Mouse (Mus musculus) neural tube, embryonic 10.5 days (tissue): Measurements from ENCODE around the gene Rpl39.
"Not testable (repeated sequence)": the region's sequence is repeated elsewhere in the genome, so short reads cannot be mapped to it uniquely, and the experiment has no call there.

Experiments used
- DNase-seq: peaks from one replicate; pipeline ENCODE4 v3.0.0-alpha.2; 2017; ENCODE audit warnings: low spot score; ENCODE audit errors: extremely low spot score

The Rpl39 gene

DNA sequence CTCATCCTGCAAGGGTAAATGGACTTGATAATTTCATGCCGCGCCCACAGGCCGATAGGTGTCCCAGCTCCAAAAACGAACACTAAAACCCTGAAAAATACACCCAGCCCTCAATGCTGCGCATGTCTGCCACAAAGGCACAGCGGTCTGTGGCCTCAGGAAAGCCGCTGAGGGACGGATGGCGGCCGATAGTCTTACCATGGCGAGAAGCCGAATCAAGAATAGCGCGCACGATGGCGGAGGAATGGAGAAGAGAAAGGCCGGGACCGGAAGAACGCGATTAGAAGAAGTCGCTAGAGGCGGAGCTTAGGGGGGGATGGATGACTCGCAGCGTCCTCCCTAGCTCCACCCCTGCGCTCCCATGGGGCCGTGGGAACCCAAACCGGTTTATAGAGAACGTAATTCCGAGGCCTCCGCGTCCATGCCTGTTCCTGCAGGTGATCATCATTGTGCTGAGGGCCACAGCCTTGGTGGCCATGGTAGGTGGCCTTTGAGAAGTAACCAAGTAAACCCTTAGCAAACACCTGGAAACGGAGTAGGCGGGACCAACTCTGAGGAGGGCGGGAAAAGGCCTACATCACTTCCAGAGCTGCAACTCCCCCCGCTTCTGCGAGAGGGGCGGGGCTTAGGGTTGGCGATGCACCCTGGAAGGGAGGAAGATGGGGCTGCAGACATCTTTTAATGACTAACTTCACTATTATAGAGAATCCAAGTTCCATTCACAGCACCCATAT is at the start of gene Rpl39:
Gene Rpl39, minus strand, starts transcription at position 476 of the 734 bp plus-strand sequence.
- DNase-seq, result peak; percentile 79

DNA sequence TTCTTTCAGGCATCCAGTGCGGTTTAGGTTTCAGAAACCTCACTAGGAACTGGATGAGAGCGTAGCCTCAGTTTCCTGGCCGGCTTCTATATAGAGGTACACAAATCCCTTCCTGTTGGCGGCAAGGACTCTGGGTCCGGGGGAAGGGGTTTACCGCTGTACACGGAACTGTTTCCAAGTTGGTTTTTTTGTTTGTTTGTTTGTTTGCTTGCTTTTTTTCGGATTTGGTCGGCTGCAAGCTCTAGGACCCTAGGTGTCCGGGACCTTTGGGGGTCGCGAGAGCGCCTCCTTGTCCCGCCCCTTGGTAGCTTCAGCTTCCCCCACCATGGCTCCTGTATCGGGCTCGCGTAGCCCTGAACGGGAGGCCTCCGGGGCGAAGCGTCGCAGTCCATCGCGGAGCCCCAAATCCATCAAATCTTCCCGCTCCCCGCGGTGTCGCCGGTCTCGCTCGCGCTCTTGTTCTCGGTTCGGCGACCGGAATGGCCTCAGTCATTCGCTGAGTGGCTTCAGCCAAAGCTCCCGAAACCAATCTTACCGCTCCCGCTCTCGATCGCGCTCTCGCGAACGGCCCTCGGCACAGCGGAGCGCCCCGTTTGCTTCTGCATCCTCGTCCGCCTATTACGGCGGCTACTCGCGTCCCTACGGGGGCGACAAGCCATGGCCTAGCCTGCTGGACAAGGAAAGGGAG is 41.6 kb upstream of the Rpl39 start, which contains the start of gene Nkap:
Gene Nkap, plus strand, starts transcription at position 125 of the 688 bp plus-strand sequence.
- DNase-seq, result peak; percentile 76

DNA sequence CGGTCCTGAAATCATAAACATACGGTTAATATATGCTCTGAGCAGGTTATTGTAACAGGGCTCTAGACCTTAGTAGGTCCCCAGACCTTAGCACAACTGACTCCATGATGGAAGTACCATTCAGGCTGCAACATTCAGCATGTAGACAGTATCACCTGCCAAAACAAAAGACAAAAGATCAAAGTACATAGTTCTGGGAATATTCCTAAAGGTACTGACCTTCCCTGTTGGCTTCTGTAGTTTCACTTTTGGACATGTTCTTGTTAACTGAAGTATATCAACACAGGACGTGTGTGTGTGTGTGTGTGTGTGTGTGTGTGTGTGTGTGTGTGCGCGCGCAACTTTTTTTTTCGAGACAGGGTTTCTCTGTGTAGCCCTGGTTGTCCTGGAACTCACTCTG is 40.3 kb upstream of the Rpl39 start:
- DNase-seq, result no peak

DNA sequence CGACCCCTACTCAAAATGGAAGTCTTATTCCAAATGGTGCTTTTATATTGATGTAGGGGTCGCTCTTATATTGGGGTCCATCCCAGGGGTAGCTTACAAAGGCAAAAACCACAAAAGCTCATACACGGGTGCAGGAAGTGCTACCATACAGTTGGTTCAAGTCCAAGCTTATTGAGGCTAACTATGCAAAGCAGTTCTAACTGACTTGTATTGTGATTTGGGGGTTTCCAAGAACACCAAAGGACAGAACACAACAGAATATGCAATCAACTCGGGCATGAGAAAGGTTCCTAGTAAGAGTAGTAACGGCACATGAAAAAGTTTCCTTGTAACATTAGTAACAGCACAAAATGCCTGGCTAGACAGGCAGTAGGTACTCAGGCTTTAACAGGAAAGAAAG is 35.0 kb upstream of the Rpl39 start:
- no peak for DNase-seq

DNA sequence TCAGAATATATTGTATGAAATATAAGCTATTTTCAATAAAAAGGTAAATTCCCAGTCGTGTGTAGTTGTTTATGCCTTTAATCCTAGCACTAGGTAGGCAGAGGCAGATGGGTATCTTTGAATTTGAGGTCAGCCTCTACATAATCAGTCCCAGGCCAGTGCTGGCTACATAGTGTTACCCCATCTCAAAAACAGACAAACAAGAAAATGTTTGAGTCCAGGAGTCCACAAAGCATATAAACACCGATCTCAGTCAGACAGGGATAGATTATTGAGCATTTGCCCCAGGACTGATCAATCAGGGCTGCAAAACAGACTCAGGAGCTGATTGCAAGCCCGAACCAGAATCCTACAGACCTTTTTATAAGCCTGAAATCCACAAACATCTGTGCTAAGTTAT is 34.4 kb upstream of the Rpl39 start:
- no peak for DNase-seq

DNA sequence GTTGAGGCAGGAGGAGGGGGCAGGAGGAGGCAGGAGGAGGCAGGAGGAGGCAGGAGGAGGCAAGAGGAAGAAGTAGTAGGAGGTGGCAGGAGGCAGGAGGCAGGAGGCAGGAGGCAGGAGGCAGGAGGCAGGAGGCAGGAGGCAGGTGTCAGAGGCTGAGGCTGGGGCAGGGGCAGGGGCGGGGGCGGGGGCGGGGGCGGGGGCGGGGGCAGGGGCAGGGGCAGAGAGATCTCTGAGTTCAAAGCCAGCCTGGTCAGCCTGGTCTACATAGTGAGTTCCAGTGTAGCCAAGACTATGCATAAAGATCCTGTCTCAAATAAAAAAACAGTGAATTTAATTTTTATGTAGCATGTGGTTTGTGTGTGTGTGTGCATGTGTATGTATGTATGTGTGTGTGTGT is 31.9 kb upstream of the Rpl39 start:
- no peak for DNase-seq

DNA sequence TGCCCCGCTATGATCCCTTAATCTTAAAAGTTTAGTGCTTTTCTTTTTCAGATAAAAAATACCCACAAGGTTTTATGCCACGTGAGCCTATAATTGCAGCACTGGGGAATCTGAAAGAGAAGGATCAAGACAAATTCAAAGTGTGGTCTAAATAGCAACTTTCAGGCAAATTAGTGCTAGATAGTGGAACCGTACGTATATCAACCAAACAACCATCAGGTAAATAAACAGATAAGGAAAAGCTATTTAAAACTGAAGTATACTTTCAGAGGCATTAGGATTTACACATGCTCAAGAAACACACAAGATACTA is 25.6 kb upstream of the Rpl39 start:
- DNase-seq, result no peak

DNA sequence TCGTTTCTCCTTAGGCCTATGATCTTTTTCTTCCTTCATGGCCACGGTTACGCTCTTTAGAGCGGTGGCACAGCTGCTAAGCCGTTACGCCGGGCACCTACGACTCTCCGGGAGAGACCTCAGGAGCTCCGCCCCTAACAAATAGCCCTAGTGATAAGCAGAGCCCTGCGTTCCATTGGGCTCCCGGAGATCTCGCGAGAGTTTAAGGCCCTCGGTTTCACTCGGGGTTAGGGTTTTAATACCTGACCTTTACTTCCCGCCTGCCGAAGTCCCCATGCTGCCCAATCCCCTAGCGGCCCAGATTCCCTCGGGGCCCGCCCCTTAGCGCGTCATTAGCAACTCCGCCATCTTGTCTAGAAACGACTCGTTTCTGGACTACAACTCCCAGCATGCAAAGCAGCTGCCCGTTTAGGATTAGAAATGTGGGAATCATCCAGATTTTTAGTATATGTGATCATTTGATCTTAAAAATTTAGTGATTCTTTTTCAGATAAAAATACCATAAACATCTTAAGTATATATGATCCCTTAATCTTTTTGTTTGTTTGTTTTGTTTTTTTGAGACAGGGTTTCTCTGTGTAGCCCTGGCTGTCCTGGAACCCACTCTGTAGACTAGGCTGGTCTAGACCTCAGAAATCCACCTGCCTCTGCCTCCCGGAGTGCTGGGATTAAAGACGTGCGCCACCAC is 25.1 kb upstream of the Rpl39 start, which contains the start of gene Upf3b:
Gene Upf3b, minus strand, starts transcription at position 130 of the 688 bp plus-strand sequence.
- DNase-seq, result peak; percentile 83

DNA sequence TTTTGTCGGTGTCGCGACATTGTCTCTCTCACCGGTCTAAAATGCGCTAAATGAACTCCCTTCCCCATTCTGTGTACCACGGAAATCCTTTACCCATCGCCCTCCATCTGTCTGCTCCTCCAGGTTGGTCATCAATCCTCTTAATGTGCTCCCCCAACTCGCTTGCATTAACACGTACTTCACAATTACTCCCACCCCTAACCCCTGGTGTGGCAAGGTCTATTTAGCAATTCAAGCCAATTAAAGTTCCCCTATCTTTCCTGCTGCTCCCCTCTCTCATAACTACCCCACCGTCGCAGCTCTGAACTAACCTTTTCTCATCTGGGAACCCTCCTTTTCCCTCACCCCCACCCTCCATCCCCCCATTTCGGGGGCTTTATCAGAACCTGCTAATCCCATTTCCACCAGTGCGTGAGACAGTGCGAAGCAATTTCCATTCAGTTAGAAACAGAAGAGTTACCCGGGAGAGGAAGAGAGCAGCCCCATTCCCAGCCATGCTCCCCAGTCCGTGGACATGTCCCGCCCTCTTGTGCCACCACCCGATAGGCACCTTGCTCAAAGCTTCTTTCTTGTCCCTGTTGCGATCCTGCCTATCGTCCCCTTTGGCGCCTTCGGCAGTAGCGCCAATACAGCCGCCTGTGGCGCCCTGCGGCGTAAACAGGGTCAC is 24.5 kb upstream of the Rpl39 start:
- no peak for DNase-seq

DNA sequence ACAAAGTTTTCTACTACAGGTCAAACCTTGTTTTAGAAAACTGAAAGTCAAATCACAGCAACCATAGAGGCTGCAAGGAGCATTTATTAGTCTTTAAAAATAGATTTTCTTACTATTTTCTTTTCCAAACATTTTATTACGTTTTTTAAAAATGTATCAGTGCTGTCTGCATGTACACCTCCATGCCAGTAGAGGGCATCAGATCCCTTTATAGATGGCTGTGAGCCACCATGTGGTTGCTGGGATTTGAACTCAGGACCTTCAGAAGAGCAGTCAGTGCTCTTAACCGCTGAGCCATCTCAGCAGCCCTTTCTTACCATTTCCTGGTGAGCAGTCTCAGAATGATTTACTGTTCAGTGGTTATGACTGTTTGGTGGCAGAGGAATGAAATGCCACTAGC is 18.6 kb upstream of the Rpl39 start:
- DNase-seq, result no peak

DNA sequence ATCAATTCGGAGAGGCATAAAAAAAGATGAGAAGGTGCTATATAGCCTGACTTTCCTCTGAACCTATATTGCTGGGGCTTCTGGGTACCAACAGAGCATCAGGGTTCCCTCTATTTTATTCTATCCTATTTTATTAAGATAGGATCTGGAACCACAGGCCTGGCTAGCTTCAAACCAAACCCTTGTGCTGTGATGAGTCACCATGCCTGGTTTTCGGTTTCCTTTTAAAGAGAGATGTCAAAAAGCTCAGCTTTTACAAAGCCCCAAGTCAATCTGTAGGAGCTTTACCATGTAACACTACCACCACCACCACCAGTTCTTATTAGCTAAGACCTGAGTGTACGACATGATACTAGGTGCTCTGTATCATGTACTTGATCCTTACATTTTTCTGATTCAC is 13.5 kb upstream of the Rpl39 start:
- DNase-seq, result no peak

DNA sequence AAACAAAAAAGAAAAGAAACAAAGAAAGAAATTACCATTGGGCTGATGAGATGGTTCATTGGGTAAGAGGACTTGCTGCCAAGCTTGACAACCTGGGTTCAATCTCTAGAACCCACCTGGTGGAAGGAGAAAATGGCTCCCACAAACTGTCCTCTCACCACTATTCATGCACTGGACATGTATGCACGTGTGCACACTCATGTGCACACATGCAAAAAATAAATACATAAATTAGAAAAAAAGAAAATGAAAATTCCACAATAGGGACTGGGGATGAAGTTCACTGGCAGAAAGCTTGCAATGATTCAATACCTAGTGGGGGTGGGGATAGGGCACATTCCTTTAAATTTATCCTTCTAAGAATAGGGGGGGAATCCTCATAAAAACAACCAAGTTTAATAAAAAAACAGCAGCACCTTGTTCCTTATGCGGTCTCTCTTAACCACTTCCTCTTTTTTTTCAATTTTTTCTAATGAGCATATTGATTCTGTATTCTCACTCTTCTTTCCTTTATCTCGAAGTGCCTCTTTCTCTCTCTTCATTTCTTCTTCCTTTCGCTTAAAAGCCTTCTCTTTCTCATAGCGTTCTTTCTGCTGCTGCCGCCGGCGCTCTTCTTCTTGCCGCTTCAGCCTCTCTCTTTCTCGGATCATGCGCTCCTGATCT is 10.0 kb upstream of the Rpl39 start:
- DNase-seq, result no peak

DNA sequence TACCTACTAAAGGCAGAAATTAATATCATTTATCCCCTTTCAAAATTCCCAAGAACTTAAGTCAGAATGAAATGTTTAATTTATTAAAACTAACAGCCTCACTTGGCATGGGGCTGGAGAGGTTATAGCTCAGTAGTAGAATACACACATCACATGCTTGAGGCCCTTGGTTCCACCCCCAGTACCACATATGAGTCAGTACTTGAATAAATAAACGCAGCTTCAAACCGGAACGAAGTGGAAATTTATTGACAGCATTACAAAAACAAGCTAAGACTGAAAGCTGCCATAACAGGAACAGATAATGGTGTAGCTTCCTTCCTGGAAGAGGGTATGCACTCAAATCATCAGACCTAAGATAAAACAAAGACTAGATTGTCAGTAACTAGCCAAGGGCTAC is 6.3 kb upstream of the Rpl39 start:
- DNase-seq, result no peak

DNA sequence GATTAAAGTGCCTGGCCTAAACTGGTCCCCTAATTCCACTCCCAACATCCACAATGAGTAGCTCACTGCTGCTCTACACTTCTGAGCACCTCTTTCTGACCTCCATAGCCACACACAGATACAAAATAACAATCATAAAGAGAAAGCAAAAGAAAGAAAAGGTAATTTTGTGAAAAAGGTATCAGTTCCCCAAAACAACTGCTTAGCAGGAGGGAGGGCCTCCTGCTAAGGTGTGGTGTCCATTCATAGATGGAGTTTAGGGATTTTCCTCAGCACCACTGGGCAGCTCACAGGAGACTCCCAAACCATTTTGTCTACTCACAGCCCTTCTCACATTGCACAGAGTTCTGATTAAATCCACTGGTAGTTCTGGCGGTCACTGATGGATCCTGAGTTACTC is 3.6 kb upstream of the Rpl39 start:
- DNase-seq, result no peak

DNA sequence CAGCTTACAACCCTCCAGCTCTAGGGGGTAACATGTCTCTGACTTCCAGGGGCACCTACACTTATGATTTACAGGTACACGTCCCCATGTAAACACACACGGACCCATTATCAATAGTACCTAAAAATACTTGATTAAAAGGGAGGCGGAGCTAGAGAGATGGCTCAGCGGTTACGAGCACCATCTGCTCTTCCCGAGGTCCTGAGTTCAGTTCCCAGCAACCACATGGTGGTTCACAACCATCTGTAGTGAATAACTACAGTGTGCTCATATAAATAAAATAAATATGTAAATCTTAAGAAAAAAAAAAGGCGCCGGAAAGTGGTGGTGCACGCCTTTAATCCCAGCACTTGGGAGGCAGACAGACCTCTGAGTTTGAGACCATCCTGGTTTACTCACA is 463 bp upstream of the Rpl39 start:
- DNase-seq, result no peak

DNA sequence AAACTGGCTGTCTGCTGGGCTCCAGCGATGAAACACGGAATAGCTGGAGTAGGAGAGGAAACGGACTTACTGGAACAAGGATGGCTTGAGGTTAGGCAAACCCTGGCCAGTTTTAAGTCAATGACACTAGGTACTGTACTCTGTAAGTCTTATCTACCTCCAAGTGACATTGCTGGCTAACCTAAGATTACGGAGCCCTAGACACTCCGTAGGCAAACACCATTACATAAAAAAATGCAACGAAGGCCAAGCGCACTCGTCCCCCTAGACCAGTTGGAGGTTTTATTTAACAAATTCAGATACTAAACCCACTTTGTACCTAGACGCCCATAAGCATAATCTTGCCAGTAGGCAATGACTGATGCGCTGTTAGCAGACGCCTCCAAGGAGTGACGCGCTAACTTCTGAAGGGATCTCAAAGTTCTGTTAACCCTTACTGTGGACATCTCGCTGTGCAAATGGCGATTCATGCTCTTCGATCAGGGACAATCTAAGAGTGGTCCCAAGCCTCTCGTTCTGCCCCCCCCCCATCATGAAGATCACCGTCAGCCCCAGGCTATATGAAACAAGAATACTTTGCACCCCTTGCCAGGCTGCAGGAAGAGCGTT is 780 bp downstream of the Rpl39 start:
- no peak for DNase-seq

DNA sequence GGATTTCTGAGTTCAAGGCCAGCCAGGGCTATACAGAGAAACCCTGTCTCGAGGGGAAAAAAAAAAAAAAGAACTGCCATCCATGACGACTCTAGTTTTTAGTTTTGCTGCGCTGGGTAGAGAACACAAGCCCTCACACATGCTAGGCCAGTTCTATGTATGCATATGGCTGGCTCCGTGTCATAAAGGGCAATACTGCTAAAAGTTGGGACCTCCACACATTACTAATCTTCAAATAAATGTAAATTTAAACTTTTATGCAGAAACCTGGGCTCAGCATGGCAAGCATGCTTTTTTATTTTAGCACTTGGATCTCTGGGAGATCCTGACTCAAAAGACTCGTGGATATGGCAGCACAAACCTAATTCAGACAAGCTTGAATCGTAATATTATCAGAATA is 4.0 kb downstream of the Rpl39 start:
- no peak for DNase-seq

DNA sequence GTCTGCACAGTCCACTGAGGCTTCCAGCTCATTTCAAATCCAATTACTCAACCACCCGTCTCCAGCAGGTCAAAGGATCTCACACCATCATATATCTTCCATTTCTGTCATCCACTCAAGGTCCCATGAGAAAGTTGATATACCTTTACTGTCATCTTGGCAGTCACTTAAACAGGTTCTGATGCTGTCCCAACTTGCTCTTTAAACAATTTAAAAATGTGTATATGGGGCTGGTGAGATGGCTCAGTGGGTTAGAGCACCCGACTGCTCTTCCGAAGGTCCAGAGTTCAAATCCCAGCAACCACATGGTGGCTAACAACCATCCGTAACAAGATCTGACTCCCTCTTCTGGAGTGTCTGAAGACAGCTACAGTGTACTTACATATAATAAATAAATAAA is 4.9 kb downstream of the Rpl39 start:
- not testable (repeated sequence) for DNase-seq

DNA sequence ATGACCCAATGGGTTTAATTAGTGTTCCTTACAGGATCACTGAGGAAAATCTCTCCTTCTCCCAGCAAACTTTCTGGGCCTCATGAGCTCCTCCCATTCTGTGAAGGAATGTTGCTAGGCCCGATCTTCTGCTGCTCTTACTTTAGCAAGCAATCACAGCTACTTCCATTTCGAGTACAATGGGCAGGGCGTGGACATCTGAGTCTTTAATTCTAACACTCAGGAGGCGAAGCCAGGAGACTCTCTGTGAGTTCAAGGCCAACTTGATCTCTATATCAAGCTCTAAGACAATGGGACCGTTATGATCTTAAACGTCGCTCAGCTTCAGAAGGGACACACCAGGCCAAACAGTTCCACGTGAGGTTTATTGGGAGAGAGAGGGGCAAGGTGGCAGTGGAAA is 8.6 kb downstream of the Rpl39 start:
- no peak for DNase-seq

DNA sequence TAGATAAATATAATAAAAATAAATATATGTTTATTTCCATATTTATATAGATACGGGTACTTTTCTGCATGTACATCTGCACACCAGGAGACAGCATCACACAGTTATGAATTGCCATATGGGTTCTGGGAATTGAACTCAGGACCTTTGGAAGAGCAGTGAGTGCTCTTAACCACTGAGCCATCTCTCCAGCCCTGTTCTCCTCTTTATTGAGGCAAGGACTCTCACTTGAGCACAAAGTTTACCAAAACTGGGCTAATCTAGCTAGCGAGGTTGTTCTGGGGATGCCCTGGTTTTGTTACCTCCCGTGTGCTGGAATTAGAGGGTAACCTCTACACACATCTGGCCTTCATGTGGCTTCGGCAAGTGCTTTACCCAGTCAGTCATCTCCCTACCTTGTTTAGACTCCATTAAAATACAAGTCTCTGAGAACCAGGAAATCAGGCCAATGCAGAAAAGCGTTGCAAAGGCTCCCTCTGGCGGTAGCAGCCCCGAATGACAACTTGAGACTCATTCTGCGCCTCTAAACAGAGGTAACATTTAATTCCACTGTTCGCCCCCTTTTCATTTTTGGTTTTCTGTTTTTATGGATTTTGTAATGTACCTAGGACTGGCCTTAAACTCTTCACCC is 10.8 kb downstream of the Rpl39 start:
- DNase-seq, result peak; percentile 58

DNA sequence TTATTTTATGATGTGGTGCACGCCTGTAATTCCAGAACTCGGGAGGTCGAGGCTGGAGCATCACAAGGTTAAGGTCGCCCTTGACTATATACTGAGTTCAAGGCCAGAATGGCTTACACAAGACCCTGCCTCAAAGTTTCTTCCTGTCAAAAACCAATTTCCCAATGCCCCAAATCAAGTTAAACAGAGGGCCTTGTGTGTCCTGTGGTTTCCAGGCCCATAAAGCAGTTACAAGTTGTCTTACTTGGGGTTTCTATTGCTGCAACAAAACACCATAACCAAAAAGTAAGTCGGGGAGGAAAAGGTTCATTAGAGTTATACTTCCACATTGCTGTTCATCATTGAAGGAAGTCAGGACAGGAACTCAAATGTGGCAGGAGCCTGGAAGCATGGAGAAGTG is 16.4 kb downstream of the Rpl39 start:
- DNase-seq, result no peak
